Mouse (Mus musculus): ENCODE data around the gene Slc30a7.

The Slc30a7 gene

GRCm38 (mm10) chr3:115892341-115892740, 114.9 kb downstream of the Slc30a7 start:
- DNase-seq (ENCODE audit: extremely low read depth, insufficient read length, low spot score), result no peak
